Mouse (Mus musculus): ENCODE measurements around the gene Usp21. TPM values are rescaled to one million over a fixed set of nuclear protein-coding genes. Genes with fewer than 3 reads are reported as not detected.
"Not testable (repeated sequence)": the region's sequence is repeated elsewhere in the genome, so short reads cannot be mapped to it uniquely, and the experiment has no call there.

The Usp21 gene
- polyA plus RNA-seq (2015; fragmentation: Nextera tagmentation; extraction: Ambion mirVana): 105 and 112 TPM in 2 replicates

GRCm38 (mm10) chr1:171287136-171288081 is at the start of gene Usp21:
Gene Usp21, minus strand, starts transcription at chr1:171287991.
- peak within 1 kb of the TSS; percentile 98 for H3K9ac ChIP-seq (ENCODE audit: low read depth, low read length)
- H3K27me3 ChIP-seq (ENCODE audit: control insufficient read depth, insufficient read depth, low read depth, low read length): no peaks in the 10 kb centered on the region
- peak; percentile 96 for ATAC-seq
- peak within 1 kb of the TSS; percentile 61 for H3K4me2 ChIP-seq (ENCODE audit: low read length)
- under 1% methylated on average over 49 of the region's 49 CpGs for WGBS
- H3K9me3 ChIP-seq (replicated peaks; ENCODE audit: control insufficient read depth, low read length, poor library complexity, severe bottlenecking): no peaks in the 10 kb centered on the region
- H3K36me3 ChIP-seq (ENCODE audit: control insufficient read depth, insufficient read depth, low read length): peaks cover 18% of the 10 kb centered on the region
- peak within 1 kb of the TSS; percentile 95 for H3K27ac ChIP-seq (ENCODE audit: low read length)
- H3K4me1 ChIP-seq (ENCODE audit: control insufficient read depth, insufficient read depth, low read length): peaks cover 22% of the 10 kb centered on the region
- peak within 1 kb of the TSS; percentile 88 for H3K4me3 ChIP-seq (ENCODE audit: low read depth, low read length)

- no peaks in the 10 kb centered on the region for H3K9me3 ChIP-seq (replicated peaks; ENCODE audit: control insufficient read depth, low read length, poor library complexity, severe bottlenecking)
- 0 out of 2 replicates have a peak, but pooled peaks have one; percentile 6 for ATAC-seq
- 0% methylated on average over 4 of the region's 4 CpGs for WGBS
- no peaks in the 10 kb centered on the region for H3K27me3 ChIP-seq (ENCODE audit: control insufficient read depth, insufficient read depth, low read depth, low read length)
- H3K4me2 ChIP-seq (ENCODE audit: low read length): peak overlapping the region; percentile 92
- peaks cover 40% of the 10 kb centered on the region for H3K4me1 ChIP-seq (ENCODE audit: control insufficient read depth, insufficient read depth, low read length)
- peak overlapping the region; percentile 99 for H3K27ac ChIP-seq (ENCODE audit: low read length)
- H3K4me3 ChIP-seq (ENCODE audit: low read depth, low read length): peak overlapping the region; percentile 63
- H3K9ac ChIP-seq (ENCODE audit: low read depth, low read length): peak overlapping the region; percentile 97
- peaks cover 2% of the 10 kb centered on the region; the same call in 1 of the 2 replicates for H3K36me3 ChIP-seq (ENCODE audit: control insufficient read depth, insufficient read depth, low read length)
Measured at GRCm38 (mm10) chr1:171330216-171330560, 42.4 kb upstream of the Usp21 start.

- H3K36me3 ChIP-seq (ENCODE audit: control insufficient read depth, insufficient read depth, low read length): peaks cover 2% of the 10 kb centered on the region; the same call in 1 of the 2 replicates
- peak overlapping the region; percentile 63 for H3K4me3 ChIP-seq (ENCODE audit: low read depth, low read length)
- WGBS: under 1% methylated on average over 28 of the region's 61 CpGs
- peak overlapping the region; percentile 97 for H3K9ac ChIP-seq (ENCODE audit: low read depth, low read length)
- peak; percentile 85 for ATAC-seq
- peaks cover 40% of the 10 kb centered on the region for H3K4me1 ChIP-seq (ENCODE audit: control insufficient read depth, insufficient read depth, low read length)
- no peaks in the 10 kb centered on the region for H3K9me3 ChIP-seq (replicated peaks; ENCODE audit: control insufficient read depth, low read length, poor library complexity, severe bottlenecking)
- H3K4me2 ChIP-seq (ENCODE audit: low read length): peak overlapping the region; percentile 92
- H3K27me3 ChIP-seq (ENCODE audit: control insufficient read depth, insufficient read depth, low read depth, low read length): no peaks in the 10 kb centered on the region
- peak overlapping the region; percentile 99 for H3K27ac ChIP-seq (ENCODE audit: low read length)
Measured at GRCm38 (mm10) chr1:171329433-171330215, 41.8 kb upstream of the Usp21 start.

GRCm38 (mm10) chr1:171328839-171329432 is 41.1 kb upstream of the Usp21 start, which contains the start of gene Dedd:
Gene Dedd, plus strand, starts transcription at chr1:171329145.
- H3K9me3 ChIP-seq (replicated peaks; ENCODE audit: control insufficient read depth, low read length, poor library complexity, severe bottlenecking): no peaks in the 10 kb centered on the region
- peaks cover 40% of the 10 kb centered on the region for H3K4me1 ChIP-seq (ENCODE audit: control insufficient read depth, insufficient read depth, low read length)
- peak within 1 kb of the TSS; percentile 97 for H3K9ac ChIP-seq (ENCODE audit: low read depth, low read length)
- peak within 1 kb of the TSS; percentile 92 for H3K4me2 ChIP-seq (ENCODE audit: low read length)
- H3K27me3 ChIP-seq (ENCODE audit: control insufficient read depth, insufficient read depth, low read depth, low read length): no peaks in the 10 kb centered on the region
- H3K36me3 ChIP-seq (ENCODE audit: control insufficient read depth, insufficient read depth, low read length): peaks cover 2% of the 10 kb centered on the region; the same call in 1 of the 2 replicates
- H3K27ac ChIP-seq (ENCODE audit: low read length): peak within 1 kb of the TSS; percentile 99
- peak; percentile 96 for ATAC-seq
- H3K4me3 ChIP-seq (ENCODE audit: low read depth, low read length): peak within 1 kb of the TSS; percentile 63
- WGBS: under 1% methylated on average over 38 of the region's 48 CpGs

GRCm38 (mm10) chr1:171328244-171328643 is 40.5 kb upstream of the Usp21 start:
- H3K4me3 ChIP-seq (ENCODE audit: low read depth, low read length): peak overlapping the region; percentile 63
- H3K9me3 ChIP-seq (replicated peaks; ENCODE audit: control insufficient read depth, low read length, poor library complexity, severe bottlenecking): no peaks in the 10 kb centered on the region
- H3K36me3 ChIP-seq (ENCODE audit: control insufficient read depth, insufficient read depth, low read length): peaks cover 2% of the 10 kb centered on the region; the same call in 1 of the 2 replicates
- no peaks in the 10 kb centered on the region for H3K27me3 ChIP-seq (ENCODE audit: control insufficient read depth, insufficient read depth, low read depth, low read length)
- no peak; the same call in 1 of the 2 replicates for ATAC-seq
- H3K9ac ChIP-seq (ENCODE audit: low read depth, low read length): peak overlapping the region; percentile 97
- peak overlapping the region; percentile 99 for H3K27ac ChIP-seq (ENCODE audit: low read length)
- 31% methylated on average over 9 of the region's 9 CpGs for whole genome bisulfite sequencing
- peaks cover 40% of the 10 kb centered on the region for H3K4me1 ChIP-seq (ENCODE audit: control insufficient read depth, insufficient read depth, low read length)
- peak overlapping the region; percentile 92 for H3K4me2 ChIP-seq (ENCODE audit: low read length)

- not testable (repeated sequence) for H3K9ac ChIP-seq (ENCODE audit: low read depth, low read length); H3K27ac ChIP-seq (ENCODE audit: low read length); H3K27me3 ChIP-seq (ENCODE audit: control insufficient read depth, insufficient read depth, low read depth, low read length); H3K4me2 ChIP-seq (ENCODE audit: low read length); H3K4me3 ChIP-seq (ENCODE audit: low read depth, low read length); H3K9me3 ChIP-seq (replicated peaks; ENCODE audit: control insufficient read depth, low read length, poor library complexity, severe bottlenecking); H3K36me3 ChIP-seq (ENCODE audit: control insufficient read depth, insufficient read depth, low read length); ATAC-seq
- H3K4me1 ChIP-seq (ENCODE audit: control insufficient read depth, insufficient read depth, low read length): peaks cover 29% of the 10 kb centered on the region
- 88% methylated on average over 4 of the region's 4 CpGs for WGBS
Measured at GRCm38 (mm10) chr1:171326588-171326987, 38.8 kb upstream of the Usp21 start.

- no peaks in the 10 kb centered on the region for H3K9me3 ChIP-seq (replicated peaks; ENCODE audit: control insufficient read depth, low read length, poor library complexity, severe bottlenecking)
- ATAC-seq: no peak
- no peaks in the 10 kb centered on the region for H3K27me3 ChIP-seq (ENCODE audit: control insufficient read depth, insufficient read depth, low read depth, low read length)
- H3K36me3 ChIP-seq (ENCODE audit: control insufficient read depth, insufficient read depth, low read length): no peaks in the 10 kb centered on the region
- H3K4me1 ChIP-seq (ENCODE audit: control insufficient read depth, insufficient read depth, low read length): peaks cover 21% of the 10 kb centered on the region
- no peak overlapping the region for H3K4me3 ChIP-seq (ENCODE audit: low read depth, low read length)
- H3K27ac ChIP-seq (ENCODE audit: low read length): no peak overlapping the region
- no peak overlapping the region for H3K9ac ChIP-seq (ENCODE audit: low read depth, low read length)
- no peak overlapping the region for H3K4me2 ChIP-seq (ENCODE audit: low read length)
- WGBS: 86% methylated on average over 2 of the region's 2 CpGs
Measured at GRCm38 (mm10) chr1:171325571-171325970, 37.8 kb upstream of the Usp21 start.

GRCm38 (mm10) chr1:171322012-171322411 is 34.2 kb upstream of the Usp21 start:
- no peak overlapping the region for H3K27ac ChIP-seq (ENCODE audit: low read length)
- WGBS: 86% methylated on average over 1 of the region's 1 CpGs

More at GRCm38 (mm10) chr1:171322012-171322411, 34.2 kb upstream of the Usp21 start:
- Histone ChIP-seq H3K9ac (ENCODE audit: low read depth, low read length) (no peak overlapping the region), H3K27me3 (ENCODE audit: control insufficient read depth, insufficient read depth, low read depth, low read length) (no peaks in the 10 kb centered on the region), H3K4me2 (ENCODE audit: low read length) (no peak overlapping the region), H3K9me3 (replicated peaks; ENCODE audit: control insufficient read depth, low read length, poor library complexity, severe bottlenecking) (no peaks in the 10 kb centered on the region), H3K4me3 (ENCODE audit: low read depth, low read length) (no peak overlapping the region), H3K4me1 (ENCODE audit: control insufficient read depth, insufficient read depth, low read length) (peaks cover 4% of the 10 kb centered on the region), H3K36me3 (ENCODE audit: control insufficient read depth, insufficient read depth, low read length) (no peaks in the 10 kb centered on the region)
- peak; percentile 55; the same call in 1 of the 2 replicates for ATAC-seq

Measured in midbrain, embryonic 16.5 days (tissue).